Mouse (Mus musculus) MEL (cell line): ENCODE results near the gene Dcakd. TPM values are rescaled to one million over a fixed set of nuclear protein-coding genes. Genes with fewer than 3 reads are reported as not detected.

Experiments used
- DNase-seq: peaks from one replicate; pipeline ENCODE4 v3.0.0; 2011; ENCODE audit warnings: low read depth, low spot score
- H3K27ac ChIP-seq: 2 replicates; pipeline ENCODE4 v1.5.1; 2012; ENCODE audit warnings: low read depth, mild to moderate bottlenecking, control low read depth, low read length, moderate library complexity; ENCODE audit not compliant: control insufficient read depth
- H3K27me3 ChIP-seq, 2 experiments: fragments of 150-350 bp in 1 of 2; sonication (generic) in 1 of 2; 2 replicates each; pipeline ENCODE4 v1.6.1; 2012; ENCODE audit warnings: low read length in 2 of 2, mild to moderate bottlenecking in 2 of 2, improper control_type of control experiment in 1 of 2, moderate library complexity in 1 of 2; ENCODE audit not compliant: insufficient read depth in 2 of 2, control insufficient read depth in 1 of 2
- H3K36me3 ChIP-seq, 2 experiments: 2 replicates each; pipeline ENCODE4 v1.6.1; 2012 to 2014; ENCODE audit warnings: low read length in 2 of 2, improper control_type of control experiment in 1 of 2, inconsistent platforms in 1 of 2, mild to moderate bottlenecking in 1 of 2; ENCODE audit not compliant: insufficient read depth in 2 of 2, control insufficient read depth in 1 of 2
- H3K4me1 ChIP-seq, 2 experiments: fragments of 150-350 bp in 1 of 2; sonication (generic) in 1 of 2; 2 replicates each; pipeline ENCODE4 v1.6.1; 2012; ENCODE audit warnings: low read length in 2 of 2, improper control_type of control experiment in 1 of 2, mild to moderate bottlenecking in 1 of 2; ENCODE audit not compliant: insufficient read depth in 2 of 2, control insufficient read depth in 1 of 2
- H3K4me3 ChIP-seq, 2 experiments: fragments of 150-350 bp in 1 of 2; sonication (generic) in 1 of 2; 2 replicates each; pipeline ENCODE4 v1.5.1; 2012; ENCODE audit warnings: low read depth in 2 of 2, low read length in 2 of 2, mild to moderate bottlenecking in 2 of 2, moderate library complexity in 2 of 2, control low read depth in 1 of 2, improper control_type of control experiment in 1 of 2; ENCODE audit not compliant: control insufficient read depth in 1 of 2, insufficient read depth in 1 of 2
- H3K79me2 ChIP-seq: 2 replicates; pipeline ENCODE4 v1.6.1; 2012; ENCODE audit warnings: mild to moderate bottlenecking, low read length, moderate library complexity; ENCODE audit not compliant: control insufficient read depth, poor library complexity, insufficient read depth
- H3K9ac ChIP-seq: 2 replicates; pipeline ENCODE4 v1.6.1; 2012; ENCODE audit warnings: low read depth, mild to moderate bottlenecking, control low read depth, low read length, moderate library complexity; ENCODE audit not compliant: control insufficient read depth, poor library complexity, severe bottlenecking
- H3K9me3 ChIP-seq: fragments of 150-350 bp; sonication (generic); replicated peaks from 2 replicates; pipeline ENCODE4 v1.6.1; 2012; ENCODE audit warnings: mild to moderate bottlenecking, low read length, improper control_type of control experiment, moderate library complexity; ENCODE audit not compliant: insufficient read depth
- BHLHE40 ChIP-seq: IDR thresholded peaks from 2 replicates; pipeline ENCODE4 v1.6.1; 2012; ENCODE audit warnings: low read depth, mild to moderate bottlenecking, inconsistent platforms, low read length, improper control_type of control experiment, borderline replicate concordance
- CHD1 ChIP-seq: IDR thresholded peaks from 2 replicates; pipeline ENCODE4 v1.6.1; 2012; ENCODE audit warnings: low read depth, mild to moderate bottlenecking, inconsistent platforms, low read length, improper control_type of control experiment
- CHD2 ChIP-seq: IDR thresholded peaks from 2 replicates; pipeline ENCODE4 v1.6.1; 2011; ENCODE audit warnings: low read length, improper control_type of control experiment
- E2F4 ChIP-seq: IDR thresholded peaks from 2 replicates; pipeline ENCODE4 v1.6.1; 2011; ENCODE audit warnings: low read depth, low read length, improper control_type of control experiment, borderline replicate concordance
- ELF1 ChIP-seq: IDR thresholded peaks from 2 replicates; pipeline ENCODE4 v1.6.1; 2014; ENCODE audit warnings: low read depth, mild to moderate bottlenecking, inconsistent platforms, low read length, improper control_type of control experiment, moderate library complexity
- ETS1 ChIP-seq: IDR thresholded peaks from 2 replicates; pipeline ENCODE4 v1.6.1; 2012; ENCODE audit warnings: low read depth, mild to moderate bottlenecking, inconsistent platforms, low read length, improper control_type of control experiment, moderate library complexity
- GABPA ChIP-seq: IDR thresholded peaks from 2 replicates; pipeline ENCODE4 v1.6.1; 2012; ENCODE audit warnings: low read depth, mild to moderate bottlenecking, inconsistent platforms, low read length, improper control_type of control experiment, moderate library complexity
- GATA1 ChIP-seq: IDR thresholded peaks from 2 replicates; pipeline ENCODE4 v1.6.1; 2011; ENCODE audit warnings: low read depth, low read length, improper control_type of control experiment
- JUND ChIP-seq: IDR thresholded peaks from 2 replicates; pipeline ENCODE4 v1.6.1; 2011; ENCODE audit warnings: low read depth, mild to moderate bottlenecking, improper control_type of control experiment, low read length
- KAT2A ChIP-seq: conservative IDR thresholded peaks from 2 replicates; pipeline ENCODE4 v1.6.1; 2012; ENCODE audit warnings: low read depth, low read length, improper control_type of control experiment, inconsistent platforms
- MAFK ChIP-seq: IDR thresholded peaks from 2 replicates; pipeline ENCODE4 v1.6.1; 2011; ENCODE audit warnings: low read depth, mild to moderate bottlenecking, low read length, improper control_type of control experiment, borderline replicate concordance
- MAX ChIP-seq: IDR thresholded peaks from 2 replicates; pipeline ENCODE4 v1.6.1; 2011; ENCODE audit warnings: low read length, improper control_type of control experiment
- MAZ ChIP-seq: IDR thresholded peaks from 2 replicates; pipeline ENCODE4 v1.6.1; 2012; ENCODE audit warnings: low read depth, mild to moderate bottlenecking, inconsistent platforms, low read length, improper control_type of control experiment
- MEF2A ChIP-seq: IDR thresholded peaks from 2 replicates; pipeline ENCODE4 v1.6.1; 2014; ENCODE audit warnings: low read depth, mild to moderate bottlenecking, inconsistent platforms, low read length, improper control_type of control experiment; ENCODE audit not compliant: poor library complexity, insufficient replicate concordance, severe bottlenecking; ENCODE audit errors: extremely low read depth
- MXI1 ChIP-seq: IDR thresholded peaks from 2 replicates; pipeline ENCODE4 v1.6.1; 2011; ENCODE audit warnings: mild to moderate bottlenecking, low read depth, low read length, improper control_type of control experiment
- MYB ChIP-seq: IDR thresholded peaks from 2 replicates; pipeline ENCODE4 v1.6.1; 2011; ENCODE audit warnings: mild to moderate bottlenecking, low read depth, low read length, improper control_type of control experiment
- MYC ChIP-seq: IDR thresholded peaks from 2 replicates; pipeline ENCODE4 v1.6.1; 2011; ENCODE audit warnings: low read depth, mild to moderate bottlenecking, low read length, improper control_type of control experiment, moderate library complexity
- NELFE ChIP-seq: IDR thresholded peaks from 2 replicates; pipeline ENCODE4 v1.6.1; 2011; ENCODE audit warnings: low read depth, low read length, improper control_type of control experiment
- NRF1 ChIP-seq: IDR thresholded peaks from 2 replicates; pipeline ENCODE4 v1.6.1; 2014; ENCODE audit warnings: low read depth, mild to moderate bottlenecking, inconsistent platforms, low read length, improper control_type of control experiment, moderate library complexity; ENCODE audit not compliant: poor library complexity, insufficient read depth, severe bottlenecking
- POLR2A ChIP-seq, 2 experiments: IDR thresholded peaks; 2 replicates each; pipeline ENCODE4 v1.6.1; 2011 to 2012; ENCODE audit warnings: low read length in 2 of 2, mild to moderate bottlenecking in 2 of 2, control low read depth in 1 of 2, improper control_type of control experiment in 1 of 2, low read depth in 1 of 2, moderate library complexity in 1 of 2; ENCODE audit not compliant: control insufficient read depth in 1 of 2, insufficient read depth in 1 of 2, poor library complexity in 1 of 2
- POLR2AphosphoS2 ChIP-seq: IDR thresholded peaks from 2 replicates; pipeline ENCODE4 v1.6.1; 2011; ENCODE audit warnings: low read length, improper control_type of control experiment
- POLR2AphosphoS5 ChIP-seq: IDR thresholded peaks from 2 replicates; pipeline ENCODE4 v1.6.1; 2012; ENCODE audit warnings: low read depth, borderline replicate concordance, mild to moderate bottlenecking, inconsistent platforms, low read length, moderate library complexity, mixed read lengths
- RAD21 ChIP-seq: IDR thresholded peaks from 2 replicates; pipeline ENCODE4 v1.6.1; 2011; ENCODE audit warnings: mild to moderate bottlenecking, low read depth, low read length, improper control_type of control experiment
- RCOR1 ChIP-seq: IDR thresholded peaks from 2 replicates; pipeline ENCODE4 v1.6.1; 2012; ENCODE audit warnings: low read depth, mild to moderate bottlenecking, inconsistent platforms, low read length, improper control_type of control experiment
- SIN3A ChIP-seq: IDR thresholded peaks from 2 replicates; pipeline ENCODE4 v1.6.1; 2012; ENCODE audit warnings: low read length, improper control_type of control experiment, inconsistent platforms
- SMC3 ChIP-seq: IDR thresholded peaks from 2 replicates; pipeline ENCODE4 v1.6.1; 2011; ENCODE audit warnings: low read depth, low read length, improper control_type of control experiment
- TBP ChIP-seq: IDR thresholded peaks from 2 replicates; pipeline ENCODE4 v1.8.0; 2011; ENCODE audit warnings: low read depth, low read length, improper control_type of control experiment
- TCF12 ChIP-seq: IDR thresholded peaks from 2 replicates; pipeline ENCODE4 v1.6.1; 2014; ENCODE audit warnings: low read depth, mild to moderate bottlenecking, inconsistent platforms, low read length, improper control_type of control experiment, moderate library complexity
- UBTF ChIP-seq: IDR thresholded peaks from 2 replicates; pipeline ENCODE4 v1.6.1; 2012; ENCODE audit warnings: low read depth, mild to moderate bottlenecking, inconsistent platforms, low read length, improper control_type of control experiment, moderate library complexity, borderline replicate concordance; ENCODE audit not compliant: insufficient read depth
- USF1 ChIP-seq: IDR thresholded peaks from 2 replicates; pipeline ENCODE4 v1.6.1; 2014; ENCODE audit warnings: low read depth, mild to moderate bottlenecking, inconsistent platforms, low read length, improper control_type of control experiment, moderate library complexity
- USF2 ChIP-seq, 2 experiments: IDR thresholded peaks; 2 replicates each; pipeline ENCODE4 v1.6.1; 2011 to 2012; ENCODE audit warnings: improper control_type of control experiment in 2 of 2, low read length in 2 of 2, borderline replicate concordance in 1 of 2, inconsistent platforms in 1 of 2, low read depth in 1 of 2, mild to moderate bottlenecking in 1 of 2; ENCODE audit not compliant: insufficient read depth in 1 of 2
- ZC3H11A ChIP-seq: IDR thresholded peaks from 2 replicates; pipeline ENCODE4 v1.6.1; 2012; ENCODE audit warnings: low read depth, mild to moderate bottlenecking, inconsistent platforms, low read length, improper control_type of control experiment
- ZMIZ1 ChIP-seq: IDR thresholded peaks from 2 replicates; pipeline ENCODE4 v1.6.1; 2012; ENCODE audit warnings: low read depth, mild to moderate bottlenecking, inconsistent platforms, low read length, improper control_type of control experiment, moderate library complexity
- ZNF384 ChIP-seq: IDR thresholded peaks from 2 replicates; pipeline ENCODE4 v1.6.1; 2012; ENCODE audit warnings: low read depth, mild to moderate bottlenecking, inconsistent platforms, low read length, improper control_type of control experiment
- polyA plus RNA-seq, 2 experiments: library from polyadenylated mRNA; stranded (reverse) in 1 of 2; unstranded in 1 of 2; fragments of >175 nt in 1 of 2; fragments of >200 nt in 1 of 2; gene quantifications; 2 replicates each; pipeline versions ENCODE4 v1.2.1 to v1.2.4; 2012; ENCODE audit warnings: low replicate concordance in 2 of 2, low read depth in 1 of 2; ENCODE audit not compliant: insufficient read length in 2 of 2, insufficient read depth in 1 of 2, missing spikeins in 1 of 2
- total RNA-seq: library from RNA; depleted of rRNA; stranded (reverse); fragments of 300-350 nt; gene quantifications from 2 replicates; pipeline ENCODE4 v1.2.3, GENCODE M21; 2012; rRNA removed

Dcakd gene
- 15.6 and 16.2 TPM in 2 replicates for total RNA-seq
- 100 to 1,000 TPM in 1 of 2 experiments, 10 to 100 TPM in 1; 82.3 to 112 TPM for polyA plus RNA-seq

DNA sequence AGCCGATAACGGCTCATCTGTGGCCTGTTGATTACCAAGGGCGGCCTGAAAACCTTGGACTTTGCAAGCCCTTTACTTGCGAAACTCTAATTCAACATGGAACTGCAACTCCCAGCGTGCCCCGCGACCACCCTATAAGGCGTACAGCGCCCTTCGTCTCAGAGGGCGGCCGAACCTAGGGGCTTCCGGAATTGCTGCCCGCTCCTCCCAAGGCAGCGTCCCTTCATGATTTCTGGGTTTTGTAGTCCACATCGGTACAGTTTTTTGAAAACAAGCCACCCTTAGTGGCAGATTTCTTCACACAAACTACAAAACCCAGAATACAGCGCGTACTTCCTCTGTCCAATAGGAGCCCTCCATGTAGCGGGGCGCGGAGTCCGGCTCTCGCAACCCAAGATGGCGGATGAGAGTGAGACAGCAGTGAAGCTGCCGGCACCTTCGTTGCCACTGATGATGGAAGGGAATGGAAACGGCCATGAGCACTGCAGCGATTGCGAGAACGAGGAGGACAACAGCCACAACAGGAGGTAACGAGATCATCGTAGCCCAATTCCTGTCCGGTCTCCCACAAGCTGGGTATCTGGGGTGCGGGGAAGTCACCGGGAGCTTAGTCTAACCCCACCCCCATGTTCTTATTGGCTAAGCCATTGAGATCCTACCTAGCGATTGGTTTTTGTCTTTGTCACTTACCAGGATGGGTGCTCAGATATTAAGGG is at the start of gene Dcakd, which contains the start of gene Nmt1:
Dcakd (minus strand) TSS at position 158 of the 716 bp plus-strand sequence.
Nmt1 (plus strand) TSS at position 15 of the 716 bp plus-strand sequence.
- peak; percentile 99 for DNase-seq
- peaks cover 0 to 31% of the 10 kb centered on the region in 2 experiments; a peak in 3 of 4 replicates for H3K36me3 ChIP-seq
- H3K9ac ChIP-seq = peak within 1 kb of the TSS; percentile 90
- H3K79me2 ChIP-seq = peaks cover 55% of the 10 kb centered on the region
- H3K27ac ChIP-seq = peak within 1 kb of the TSS; percentile 89
- no peaks in the 10 kb centered on the region for H3K27me3 ChIP-seq
- no peaks in the 10 kb centered on the region for H3K9me3 ChIP-seq
- H3K4me3 ChIP-seq = peak within 1 kb of the TSS; percentile 77 to 88
- peaks cover 0 to 14% of the 10 kb centered on the region in 2 experiments; a peak in 2 of 4 replicates for H3K4me1 ChIP-seq
- TF ChIP-seq POLR2A (IDR thresholded peaks at IDR 0.05; ENCODE audit: control insufficient read depth in 1 of 2, insufficient read depth in 1 of 2, low read depth in 1 of 2, low read length in 2 of 2, poor library complexity in 1 of 2) = peak; percentile 80 to 95
- no peak for TF ChIP-seq USF2 (IDR thresholded peaks at IDR 0.05; ENCODE audit: borderline replicate concordance in 1 of 2, insufficient read depth in 1 of 2, low read depth in 1 of 2, low read length in 2 of 2)
- TF ChIP-seq UBTF = no peak
- peak; percentile 69; the same call in 1 of the 2 replicates for TF ChIP-seq MXI1
- peak; percentile 72 for TF ChIP-seq ZNF384
- TF ChIP-seq NRF1 = peak; percentile 46; the same call in 1 of the 2 replicates
- peak; percentile 99 for TF ChIP-seq ELF1
- peak; percentile 75; the same call in 1 of the 2 replicates for TF ChIP-seq E2F4
- TF ChIP-seq CHD1 = no peak
- TF ChIP-seq MYB = peak; percentile 92; the same call in 1 of the 2 replicates
- no peak for TF ChIP-seq ZC3H11A
- no peak for TF ChIP-seq RAD21
- peak; percentile 87 for TF ChIP-seq CHD2
- TF ChIP-seq MAFK = no peak
- no peak for TF ChIP-seq GABPA
- peak; percentile 75; the same call in 1 of the 2 replicates for TF ChIP-seq POLR2AphosphoS2
- no peak for TF ChIP-seq RCOR1
- no peak for TF ChIP-seq BHLHE40
- no peak for TF ChIP-seq MEF2A
- peak; percentile 86 for TF ChIP-seq TCF12
- TF ChIP-seq ZMIZ1 = peak; percentile 66; the same call in 1 of the 2 replicates
- TF ChIP-seq MYC = peak; percentile 40; the same call in 1 of the 2 replicates
- peak; percentile 80; the same call in 1 of the 2 replicates for TF ChIP-seq SIN3A
- no peak for TF ChIP-seq JUND
- peak; percentile 24 for TF ChIP-seq ETS1
- peak; percentile 81; the same call in 1 of the 2 replicates for TF ChIP-seq MAZ
- 0 out of 2 replicates have a peak, but pooled peaks have one; percentile 25 for TF ChIP-seq USF1
- 0 out of 2 replicates have a peak, but pooled peaks have one; percentile 2 for TF ChIP-seq GATA1
- peak; percentile 66; the same call in 1 of the 2 replicates for TF ChIP-seq MAX
- no peak for TF ChIP-seq POLR2AphosphoS5
- peak; percentile 95 for TF ChIP-seq TBP
- TF ChIP-seq SMC3 = no peak
- peak; percentile 85 for TF ChIP-seq NELFE
- TF ChIP-seq KAT2A = peak; percentile 100
